Mouse (Mus musculus) midbrain, postnatal 0 days (tissue): ENCODE data around the gene Fyco1. TPM values are rescaled to one million over a fixed set of nuclear protein-coding genes. Genes with fewer than 3 reads are reported as not detected.
"Not testable (repeated sequence)": the region's sequence is repeated elsewhere in the genome, so short reads cannot be mapped to it uniquely, and the experiment has no call there.

Experiments used
- ATAC-seq: fragments of 200-750 bp; cut with Nextera tagmentation; 2 replicates; pipeline ENCODE4 v1.8.0; 2017; ENCODE audit warnings: moderate number of reproducible peaks, mild to moderate bottlenecking, moderate TSS enrichment, moderate library complexity; ENCODE audit not compliant: low FRiP score
- DNase-seq: peaks from one replicate; pipeline ENCODE4 v3.0.0-alpha.2; 2015; ENCODE audit warnings: low spot score
- H3K27ac ChIP-seq: fragments of 300-500 bp; sonication (generic); 2 replicates; pipeline ENCODE4 v1.5.1; 2014; ENCODE audit warnings: low read depth, mild to moderate bottlenecking, low read length, mixed read lengths
- H3K27me3 ChIP-seq: fragments of 300-500 bp; sonication (generic); 2 replicates; pipeline ENCODE4 v1.6.1; 2014; ENCODE audit warnings: low read length, control low read depth, mixed read lengths; ENCODE audit not compliant: insufficient read depth
- H3K36me3 ChIP-seq: fragments of 300-500 bp; sonication (generic); 2 replicates; pipeline ENCODE4 v1.6.1; 2014; ENCODE audit warnings: low read length, control low read depth, mixed read lengths; ENCODE audit not compliant: insufficient read depth
- H3K4me1 ChIP-seq: fragments of 300-500 bp; sonication (generic); 2 replicates; pipeline ENCODE4 v1.6.1; 2014; ENCODE audit warnings: mild to moderate bottlenecking, control low read depth, antibody characterized with exemption, low read length, mixed read lengths; ENCODE audit not compliant: insufficient read depth
- H3K4me2 ChIP-seq: fragments of 300-500 bp; sonication (generic); 2 replicates; pipeline ENCODE4 v1.6.1; 2014; ENCODE audit warnings: low read depth, mild to moderate bottlenecking, low read length, mixed read lengths; ENCODE audit not compliant: poor library complexity, severe bottlenecking
- H3K4me3 ChIP-seq: fragments of 300-500 bp; sonication (generic); 2 replicates; pipeline ENCODE4 v1.5.1; 2014; ENCODE audit warnings: low read depth, mild to moderate bottlenecking, low read length, moderate library complexity
- H3K9ac ChIP-seq: fragments of 300-500 bp; sonication (generic); replicated peaks from 2 replicates; pipeline ENCODE4 v1.6.1; 2014; ENCODE audit warnings: mild to moderate bottlenecking, low read length, moderate library complexity, mixed read lengths; ENCODE audit not compliant: poor library complexity, severe bottlenecking
- H3K9me3 ChIP-seq: fragments of 300-500 bp; sonication (generic); 2 replicates; pipeline ENCODE4 v1.6.1; 2016; ENCODE audit warnings: low read length, control low read depth
- CTCF ChIP-seq: IDR thresholded peaks from 2 replicates; pipeline ENCODE4 v1.5.1; 2016; ENCODE audit warnings: antibody characterized with exemption, mild to moderate bottlenecking
- WGBS: fragments of 180-500 bp; shearing (Covaris S2); extraction: QIAGEN DNeasy Blood & Tissue Kit; methylation state at CpG from one replicate; pipeline ENCODE4 v1.1.7; 2014; 5-methylcytosine and 5-hydroxymethylcytosine counted together
- polyA plus RNA-seq: library from polyadenylated mRNA; unstranded; fragments of >200 nt; fragmentation: Nextera tagmentation; extraction: Ambion mirVana; gene quantifications from 2 replicates; pipeline ENCODE4 v1.2.1, GENCODE M21; 2015
- total RNA-seq: library from RNA; depleted of rRNA; stranded (reverse); fragments of >200 nt; gene quantifications from 2 replicates; pipeline ENCODE4 v1.2.3, GENCODE M21; 2014

The Fyco1 gene
- total and polyA plus RNA-seq, 2 experiments from 2014 or later, result 9.0 to 11.9 TPM

- Histone ChIP-seq H3K9me3 (no peaks in the 10 kb centered on the region), H3K4me1 (no peaks in the 10 kb centered on the region), H3K4me3 (no peak overlapping the region), H3K36me3 (peaks cover 22% of the 10 kb centered on the region; the same call in 1 of the 2 replicates), H3K9ac (no peak overlapping the region), H3K27ac (no peak overlapping the region), H3K27me3 (no peaks in the 10 kb centered on the region), H3K4me2 (no peak overlapping the region)
- TF ChIP-seq CTCF, result no peak
- WGBS, result 97% methylated on average over 2 of the region's 2 CpGs
- DNase-seq (no peak), ATAC-seq (no peak)
Measured at GRCm38 (mm10) chr9:123802421-123802820, 49.3 kb downstream of the Fyco1 start.

GRCm38 (mm10) chr9:123801527-123801926 is 50.2 kb downstream of the Fyco1 start:
- Histone ChIP-seq H3K36me3 (peaks cover 25% of the 10 kb centered on the region; the same call in 1 of the 2 replicates), H3K9ac (no peak overlapping the region), H3K27ac (no peak overlapping the region), H3K4me3 (no peak overlapping the region), H3K27me3 (no peaks in the 10 kb centered on the region), H3K4me1 (no peaks in the 10 kb centered on the region), H3K9me3 (no peaks in the 10 kb centered on the region), H3K4me2 (no peak overlapping the region)
- no peak for DNase-seq
- no peak for TF ChIP-seq CTCF
- 86% methylated on average over 1 of the region's 1 CpGs for WGBS
- ATAC-seq, result no peak

- no peak overlapping the region for H3K27ac ChIP-seq
- peaks cover 43% of the 10 kb centered on the region; the same call in 1 of the 2 replicates for H3K36me3 ChIP-seq
- TF ChIP-seq CTCF, result peak; percentile 82
- peak; percentile 69 for DNase-seq
- H3K4me3 ChIP-seq, result no peak overlapping the region
- no peaks in the 10 kb centered on the region for H3K27me3 ChIP-seq
- no peak overlapping the region for H3K9ac ChIP-seq
- no peaks in the 10 kb centered on the region for H3K4me1 ChIP-seq
- no peak overlapping the region for H3K4me2 ChIP-seq
- 75% methylated on average over 3 of the region's 3 CpGs for WGBS
- peak; percentile 63; the same call in 1 of the 2 replicates for ATAC-seq
- H3K9me3 ChIP-seq, result no peaks in the 10 kb centered on the region
Measured at GRCm38 (mm10) chr9:123796174-123796573, 55.5 kb downstream of the Fyco1 start.

- no peaks in the 10 kb centered on the region for H3K4me1 ChIP-seq
- DNase-seq, result no peak
Measured at GRCm38 (mm10) chr9:123788855-123789529, 62.7 kb downstream of the Fyco1 start.

GRCm38 (mm10) chr9:123773299-123773698 is 78.4 kb downstream of the Fyco1 start:
- not testable (repeated sequence) for H3K4me3 ChIP-seq, H3K36me3 ChIP-seq, H3K27ac ChIP-seq, H3K4me2 ChIP-seq, H3K9ac ChIP-seq, H3K9me3 ChIP-seq, H3K27me3 ChIP-seq, DNase-seq, H3K4me1 ChIP-seq, ATAC-seq
- WGBS, result 45% methylated on average over 2 of the region's 2 CpGs
- peak; percentile 35 for TF ChIP-seq CTCF

More at GRCm38 (mm10) chr9:123788855-123789529, 62.7 kb downstream of the Fyco1 start:
- H3K4me2 ChIP-seq, result no peak overlapping the region
- H3K27me3 ChIP-seq, result no peaks in the 10 kb centered on the region
- H3K9ac ChIP-seq, result no peak overlapping the region
- H3K36me3 ChIP-seq, result peaks cover 31% of the 10 kb centered on the region; the same call in 1 of the 2 replicates
- no peaks in the 10 kb centered on the region for H3K9me3 ChIP-seq
- H3K4me3 ChIP-seq, result no peak overlapping the region
- ATAC-seq, result no peak
- H3K27ac ChIP-seq, result no peak overlapping the region
- TF ChIP-seq CTCF, result no peak
- WGBS, result 87% methylated on average over 4 of the region's 4 CpGs

- ATAC-seq (no peak), DNase-seq (no peak)
- H3K9ac ChIP-seq, result no peak overlapping the region
- no peak for TF ChIP-seq CTCF
- H3K4me1 ChIP-seq, result no peaks in the 10 kb centered on the region
- no peaks in the 10 kb centered on the region for H3K36me3 ChIP-seq
- 66% methylated on average over 6 of the region's 6 CpGs for WGBS
- H3K4me2 ChIP-seq, result no peak overlapping the region
- H3K27me3 ChIP-seq, result no peaks in the 10 kb centered on the region
- H3K27ac ChIP-seq, result no peak overlapping the region
- H3K9me3 ChIP-seq, result no peaks in the 10 kb centered on the region
- no peak overlapping the region for H3K4me3 ChIP-seq
Measured at GRCm38 (mm10) chr9:123769532-123769931, 82.2 kb downstream of the Fyco1 start.
